Mouse (Mus musculus) stomach, embryonic 14.5 days (tissue): ENCODE data around the gene Ptprr. TPM values are rescaled to one million over a fixed set of nuclear protein-coding genes. Genes with fewer than 3 reads are reported as not detected.

Experiments used
- ATAC-seq: fragments of 200-750 bp; cut with Nextera tagmentation; 2 replicates; pipeline ENCODE4 v1.8.0; 2017; ENCODE audit warnings: low read depth, moderate TSS enrichment; ENCODE audit not compliant: insufficient number of reproducible peaks, insufficient read depth, low FRiP score
- H3K27ac ChIP-seq: fragments of 300-500 bp; sonication (generic); 2 replicates; pipeline ENCODE4 v1.5.1; 2014; ENCODE audit warnings: mild to moderate bottlenecking, low read length, moderate library complexity, mixed read lengths
- H3K27me3 ChIP-seq: fragments of 300-500 bp; sonication (generic); 2 replicates; pipeline ENCODE4 v1.6.1; 2014; ENCODE audit warnings: low read length, control low read depth, mixed read lengths; ENCODE audit not compliant: control insufficient read depth, insufficient read depth
- H3K36me3 ChIP-seq: fragments of 300-500 bp; sonication (generic); 2 replicates; pipeline ENCODE4 v1.6.1; 2014; ENCODE audit warnings: mild to moderate bottlenecking, control low read depth, low read length, moderate library complexity, mixed read lengths; ENCODE audit not compliant: control insufficient read depth, insufficient read depth
- H3K4me1 ChIP-seq: fragments of 300-500 bp; sonication (generic); 2 replicates; pipeline ENCODE4 v1.6.1; 2014; ENCODE audit warnings: low read length, control low read depth, mixed read lengths; ENCODE audit not compliant: control insufficient read depth, insufficient read depth
- H3K4me2 ChIP-seq: fragments of 300-500 bp; sonication (generic); replicated peaks from 2 replicates; pipeline ENCODE4 v1.6.1; 2014; ENCODE audit warnings: low read depth, low read length, control low read depth
- H3K4me3 ChIP-seq: fragments of 300-500 bp; sonication (generic); 2 replicates; pipeline ENCODE4 v1.5.1; 2014; ENCODE audit warnings: low read depth, low read length, control low read depth
- H3K9ac ChIP-seq: fragments of 300-500 bp; sonication (generic); replicated peaks from 2 replicates; pipeline ENCODE4 v1.6.1; 2014; ENCODE audit warnings: low read depth, mild to moderate bottlenecking, control low read depth, low read length, moderate library complexity, mixed read lengths
- H3K9me3 ChIP-seq: fragments of 300-500 bp; sonication (generic); 2 replicates; pipeline ENCODE4 v1.6.1; 2016; ENCODE audit warnings: low read depth, low read length, control low read depth; ENCODE audit not compliant: control insufficient read depth
- WGBS: fragments of 180-500 bp; shearing (Covaris S2); extraction: QIAGEN DNeasy Blood & Tissue Kit; methylation state at CpG from one replicate; pipeline ENCODE4 v1.1.7; 2014; 5-methylcytosine and 5-hydroxymethylcytosine counted together
- polyA plus RNA-seq: library from polyadenylated mRNA; unstranded; fragments of >200 nt; fragmentation: Nextera tagmentation; extraction: Ambion mirVana; gene quantifications from 2 replicates; pipeline ENCODE4 v1.2.1, GENCODE M21; 2014

Ptprr gene
- polyA plus RNA-seq, 1 experiment from 2014 or later = 2.3 TPM

GRCm38 (mm10) chr10:116206449-116206848, 188.4 kb downstream of the Ptprr start:
- no peaks in the 10 kb centered on the region for H3K36me3 ChIP-seq
- 66% methylated on average over 11 of the region's 11 CpGs for WGBS

DNA sequence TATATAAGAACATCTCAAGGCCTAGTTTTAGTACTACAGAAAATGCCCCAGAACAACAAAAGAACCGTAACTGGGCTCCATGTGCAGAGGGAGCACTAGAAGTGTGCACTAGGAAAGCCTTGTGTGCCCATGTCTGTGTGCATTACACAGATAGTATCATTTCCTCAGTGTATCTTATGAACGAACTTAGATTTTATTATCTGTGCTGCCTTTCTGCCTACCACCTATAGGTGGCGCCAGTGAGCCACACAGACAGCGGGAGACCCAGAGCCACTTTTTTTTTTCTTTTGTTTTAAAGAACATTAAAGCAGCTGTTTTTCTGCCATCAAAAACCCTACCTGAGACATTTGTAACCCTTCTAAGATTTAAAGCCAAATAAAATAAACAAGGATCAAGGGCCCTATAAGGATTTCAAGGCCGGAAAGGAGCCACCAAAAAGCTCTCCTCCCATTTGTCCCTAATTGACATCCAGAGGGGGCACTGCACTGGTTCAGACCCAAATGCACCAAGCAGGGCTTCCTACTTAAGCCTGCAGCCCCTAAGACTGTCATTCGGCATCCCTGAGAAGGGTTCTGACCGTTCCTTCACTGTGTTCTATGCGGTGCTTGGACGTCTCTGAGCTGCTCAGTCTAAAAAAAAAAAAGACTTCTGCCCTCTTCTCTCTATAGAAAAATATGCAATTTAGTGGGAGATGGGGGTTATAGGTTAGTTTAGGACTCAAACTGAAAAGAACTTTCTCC, 190.1 kb downstream of the Ptprr start:
- H3K36me3 ChIP-seq = no peaks in the 10 kb centered on the region
- no peak for ATAC-seq
- no peaks in the 10 kb centered on the region for H3K9me3 ChIP-seq
- H3K9ac ChIP-seq = no peak overlapping the region
- H3K27ac ChIP-seq = no peak overlapping the region
- H3K27me3 ChIP-seq = no peaks in the 10 kb centered on the region
- no peaks in the 10 kb centered on the region for H3K4me1 ChIP-seq
- 19% methylated on average over 9 of the region's 9 CpGs for WGBS
- no peak overlapping the region for H3K4me3 ChIP-seq
- H3K4me2 ChIP-seq = 0 out of 2 replicates have a peak overlapping the region, but pooled peaks have one; percentile 20

More at GRCm38 (mm10) chr10:116206449-116206848, 188.4 kb downstream of the Ptprr start:
- Histone ChIP-seq H3K9ac (no peak overlapping the region), H3K4me3 (no peak overlapping the region), H3K4me1 (no peaks in the 10 kb centered on the region), H3K9me3 (no peaks in the 10 kb centered on the region), H3K27ac (no peak overlapping the region), H3K27me3 (no peaks in the 10 kb centered on the region), H3K4me2 (no peak overlapping the region)
- ATAC-seq = no peak

- WGBS = 53% methylated on average over 9 of the region's 9 CpGs
- Histone ChIP-seq H3K9me3 (no peaks in the 10 kb centered on the region), H3K36me3 (no peaks in the 10 kb centered on the region), H3K4me3 (no peak overlapping the region), H3K27ac (no peak overlapping the region), H3K27me3 (no peaks in the 10 kb centered on the region), H3K9ac (no peak overlapping the region), H3K4me1 (no peaks in the 10 kb centered on the region), H3K4me2 (no peak overlapping the region)
- ATAC-seq = no peak
Measured at GRCm38 (mm10) chr10:116208727-116209115, 190.7 kb downstream of the Ptprr start.

DNA sequence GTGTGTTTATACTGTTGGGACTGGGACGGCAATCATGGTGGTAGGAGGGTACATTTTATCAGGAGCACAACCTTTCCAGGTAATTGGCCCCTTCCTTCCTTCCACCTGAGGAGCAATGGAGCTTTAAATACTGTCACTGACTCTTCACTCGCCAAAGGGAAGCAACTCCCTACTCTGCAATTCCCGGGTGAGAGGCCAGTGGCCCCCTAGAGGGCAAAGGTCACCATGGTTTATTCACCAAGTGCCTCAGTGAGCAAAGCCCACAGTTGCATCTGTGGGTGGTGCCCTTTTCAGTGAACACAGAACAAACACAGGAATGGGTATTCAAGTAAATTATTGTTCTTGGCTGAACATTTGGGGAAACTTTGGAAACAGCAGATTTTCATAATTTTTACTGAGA, 194.1 kb downstream of the Ptprr start:
- Histone ChIP-seq H3K9me3 (no peaks in the 10 kb centered on the region), H3K4me3 (no peak overlapping the region), H3K9ac (no peak overlapping the region), H3K27me3 (no peaks in the 10 kb centered on the region), H3K36me3 (no peaks in the 10 kb centered on the region), H3K4me2 (no peak overlapping the region), H3K27ac (no peak overlapping the region), H3K4me1 (no peaks in the 10 kb centered on the region)
- no peak for ATAC-seq
- 8% methylated on average over 3 of the region's 3 CpGs for WGBS

GRCm38 (mm10) chr10:116220336-116221118, 202.5 kb downstream of the Ptprr start:
- Histone ChIP-seq H3K27ac (no peak overlapping the region), H3K27me3 (no peaks in the 10 kb centered on the region), H3K4me2 (no peak overlapping the region), H3K4me3 (no peak overlapping the region), H3K9ac (no peak overlapping the region), H3K4me1 (no peaks in the 10 kb centered on the region), H3K9me3 (no peaks in the 10 kb centered on the region), H3K36me3 (no peaks in the 10 kb centered on the region)
- no peak for ATAC-seq
- 74% methylated on average over 12 of the region's 12 CpGs for WGBS

DNA sequence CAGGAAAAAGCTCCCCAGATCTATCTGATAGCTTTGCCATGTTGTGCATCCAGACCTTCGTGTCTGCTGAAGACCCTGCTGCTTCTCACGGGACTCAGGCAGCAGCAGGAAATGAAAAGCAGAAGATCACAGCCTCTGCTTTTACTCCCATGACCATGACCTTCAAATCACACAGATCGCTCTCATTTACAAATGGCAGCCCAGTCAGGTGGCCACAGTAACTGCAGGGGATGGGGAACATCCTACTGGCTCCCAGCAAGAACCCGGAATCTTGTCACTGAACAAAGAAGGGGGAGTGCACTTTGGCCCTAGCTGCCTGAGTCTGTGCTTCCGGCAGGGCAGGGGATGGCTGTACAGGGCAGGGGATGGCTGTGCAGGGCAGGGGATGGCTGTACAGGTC, 217.3 kb downstream of the Ptprr start:
- Histone ChIP-seq H3K4me1 (no peaks in the 10 kb centered on the region), H3K9ac (no peak overlapping the region), H3K9me3 (no peaks in the 10 kb centered on the region), H3K27ac (no peak overlapping the region), H3K27me3 (no peaks in the 10 kb centered on the region), H3K36me3 (no peaks in the 10 kb centered on the region), H3K4me3 (no peak overlapping the region), H3K4me2 (no peak overlapping the region)
- ATAC-seq = no peak
- WGBS = 64% methylated on average over 5 of the region's 5 CpGs

DNA sequence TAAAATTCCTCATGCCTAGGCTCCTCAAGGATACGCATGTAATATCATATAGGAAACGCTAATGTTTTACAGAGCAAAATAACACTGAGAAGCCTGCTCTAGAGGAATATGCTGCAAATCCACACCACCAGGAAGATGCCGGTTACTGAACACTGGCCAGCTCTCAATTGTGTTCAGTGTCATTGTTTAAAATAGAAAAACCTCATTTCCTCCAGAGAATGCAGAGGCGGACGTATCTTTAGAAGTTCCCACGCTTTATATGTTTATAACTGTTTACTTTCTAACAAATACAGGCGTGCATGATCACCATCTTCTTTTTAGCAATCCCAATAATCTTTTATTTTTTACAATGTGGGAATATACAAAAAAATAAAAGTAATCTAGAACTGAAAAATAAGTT, 224.2 kb downstream of the Ptprr start:
- H3K27me3 ChIP-seq = no peaks in the 10 kb centered on the region
- H3K27ac ChIP-seq = no peak overlapping the region
- no peak for ATAC-seq
- H3K4me3 ChIP-seq = no peak overlapping the region
- no peak overlapping the region for H3K9ac ChIP-seq
- H3K36me3 ChIP-seq = no peaks in the 10 kb centered on the region
- WGBS = 60% methylated on average over 7 of the region's 7 CpGs
- no peak overlapping the region for H3K4me2 ChIP-seq
- no peaks in the 10 kb centered on the region for H3K4me1 ChIP-seq
- no peaks in the 10 kb centered on the region for H3K9me3 ChIP-seq

DNA sequence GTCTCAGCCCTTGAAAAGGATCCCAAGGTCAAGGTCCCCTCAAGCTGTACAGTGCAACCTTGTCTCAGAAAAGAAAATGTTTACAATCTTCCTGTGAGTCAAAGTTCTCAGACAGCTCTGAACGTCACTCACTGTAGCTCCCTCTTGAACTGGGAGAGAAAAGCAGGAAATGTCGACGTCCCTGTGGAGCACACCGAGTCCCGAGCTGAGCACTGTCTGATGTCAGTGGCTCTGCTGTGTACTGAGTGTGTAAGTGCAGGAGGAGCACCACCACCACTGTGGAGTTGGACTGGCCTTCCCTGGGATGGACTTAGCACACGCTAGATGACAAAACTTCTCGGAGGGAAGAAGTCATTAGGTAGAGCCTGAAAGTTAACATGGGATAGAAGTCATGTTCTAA, 225.4 kb downstream of the Ptprr start:
- H3K9ac ChIP-seq = no peak overlapping the region
- ATAC-seq = no peak

More for the DNA sequence above, 225.4 kb downstream of the Ptprr start:
- Histone ChIP-seq H3K9me3 (no peaks in the 10 kb centered on the region), H3K36me3 (no peaks in the 10 kb centered on the region), H3K4me3 (no peak overlapping the region), H3K27ac (no peak overlapping the region), H3K4me1 (no peaks in the 10 kb centered on the region), H3K4me2 (no peak overlapping the region), H3K27me3 (no peaks in the 10 kb centered on the region)
- WGBS = 38% methylated on average over 7 of the region's 7 CpGs
